Mouse (Mus musculus) gastrocnemius, adult 18-20 months (tissue): ENCODE measurements around the gene Mgst3. TPM values are rescaled to one million over a fixed set of nuclear protein-coding genes. Genes with fewer than 3 reads are reported as not detected.
A peak's percentile ranks its signal among the peaks of the same experiment; 100 is the strongest.

Experiments
- DNase-seq: peaks from one replicate; pipeline ENCODE4 v3.0.0; 2021; ENCODE audit warnings: low spot score
- long read RNA-seq, 2 experiments: library from polyadenylated mRNA; stranded (forward); transcript quantifications; one replicate each; pipeline ENCODE4 v2.0.0; 2021
- total RNA-seq, 2 experiments: library from RNA; stranded (reverse); gene quantifications; 2 replicates each; pipeline ENCODE4 v1.2.3; 2021

Mgst3 gene
- total RNA-seq = 100 to 1,000 TPM; 146 to 183 TPM
- long read RNA-seq, experiment 1, transcript Mgst3-201 (6 exons, 1,097 nt) = major isoform, 317 of 352 reads
- long read RNA-seq, experiment 1, partial matches to known transcripts = 12 of 352 reads
- long read RNA-seq, experiment 1, other reads (novel, unspliced or antisense) = 23 of 352 reads
- long read RNA-seq, experiment 2, transcript Mgst3-201 (6 exons, 1,097 nt) = major isoform, 216 of 254 reads
- long read RNA-seq, experiment 2, partial matches to known transcripts = 19 of 254 reads
- long read RNA-seq, experiment 2, other reads (novel, unspliced or antisense) = 19 of 254 reads

DNA sequence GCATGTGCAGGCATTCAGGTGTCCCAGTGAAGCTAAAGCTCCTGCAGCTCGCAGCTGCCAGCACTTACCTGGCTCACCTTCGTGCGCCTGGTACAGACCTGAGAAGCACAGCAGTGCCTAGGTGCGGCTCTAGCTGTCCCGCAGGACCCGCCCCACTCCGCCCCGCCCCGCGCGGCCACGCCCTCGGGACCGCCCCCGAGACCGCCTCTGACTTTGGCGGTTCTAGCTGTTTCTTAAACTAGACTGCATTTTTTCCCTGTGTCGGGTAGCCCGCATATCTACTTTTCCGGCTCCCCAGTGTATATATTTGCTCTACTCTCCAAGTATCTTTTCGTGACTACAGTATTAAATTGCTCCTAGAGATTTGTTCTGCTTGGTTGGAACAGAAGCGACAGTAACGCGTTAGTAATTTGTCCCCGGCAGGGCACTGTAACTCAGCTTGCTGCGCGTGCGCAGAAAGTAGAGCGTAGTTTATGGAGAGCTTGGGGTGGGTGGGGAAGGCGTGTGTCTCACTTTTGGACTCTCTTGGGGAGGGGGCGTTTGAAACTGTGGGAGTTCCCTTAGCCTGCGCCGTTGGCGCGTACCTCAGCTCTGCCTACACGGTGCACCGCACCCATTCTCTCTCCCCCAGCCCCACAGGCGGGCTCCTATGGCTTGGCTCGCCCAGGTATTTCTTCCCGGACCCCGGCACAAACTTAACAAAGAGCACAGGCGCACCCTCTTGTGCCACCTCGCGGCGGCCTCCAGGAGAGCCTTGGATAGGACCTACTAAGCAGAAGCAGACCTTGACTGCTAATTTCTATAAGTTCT, at the start of gene Mgst3:
TSS of gene Mgst3 (minus strand) at position 159 of the 810 bp plus-strand sequence.
- DNase-seq = peak; percentile 96

DNA sequence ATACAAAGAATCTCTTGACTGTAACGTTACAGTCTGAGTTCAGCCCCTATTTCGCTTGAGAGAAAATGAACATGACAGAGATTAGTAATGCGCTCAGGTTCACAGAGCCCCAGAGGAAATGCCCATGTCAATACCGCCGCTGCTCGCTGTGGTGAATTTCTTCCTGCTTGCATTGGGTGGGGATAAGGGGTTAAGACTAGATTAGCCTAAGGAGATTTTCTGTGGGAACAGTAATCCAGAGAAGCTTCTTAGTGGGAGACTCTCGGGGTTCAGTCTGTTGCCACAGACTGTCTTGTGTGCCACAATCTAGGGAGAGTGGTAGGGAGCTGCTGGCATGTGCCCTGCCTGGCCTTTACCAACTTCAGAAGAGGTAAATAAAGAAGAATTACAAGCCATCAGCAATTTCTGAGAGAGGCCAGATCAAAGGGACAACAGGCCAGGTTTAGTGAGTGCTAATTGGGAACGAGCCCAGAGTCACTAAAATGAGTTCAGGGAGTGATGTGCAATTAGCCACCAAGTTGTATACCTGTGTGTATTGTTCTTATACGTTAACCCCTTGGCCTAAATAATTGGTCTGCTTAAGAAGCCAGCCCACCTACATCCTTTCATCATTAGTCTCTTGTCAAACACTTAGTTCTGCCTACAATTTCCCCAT, 44.7 kb upstream of the Mgst3 start:
- no peak for DNase-seq

DNA sequence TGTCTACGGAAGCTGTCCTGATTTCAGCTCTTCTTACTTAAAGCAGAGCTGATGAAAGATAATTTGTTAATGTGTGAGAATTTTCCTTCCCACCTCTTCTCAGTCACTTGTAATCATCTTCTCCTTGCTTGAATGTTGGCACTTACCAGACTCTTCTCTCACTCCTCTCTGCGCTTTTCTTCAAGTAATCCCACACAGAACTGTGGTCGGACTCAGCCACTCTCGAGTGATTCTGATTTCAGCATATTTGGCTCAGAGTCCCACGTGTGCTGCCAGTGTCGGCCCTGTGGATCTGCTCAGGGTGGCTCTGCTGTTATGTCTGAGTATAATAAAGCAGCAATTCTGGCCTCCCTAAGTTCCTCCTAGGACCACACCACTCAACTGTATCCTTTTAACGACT, 43.5 kb upstream of the Mgst3 start:
- no peak for DNase-seq

GRCm38 (mm10) chr1:167436186-167436975, 42.7 kb upstream of the Mgst3 start:
- DNase-seq = no peak

- DNase-seq = no peak
Measured at GRCm38 (mm10) chr1:167434931-167435330, 41.3 kb upstream of the Mgst3 start.

- no peak for DNase-seq
Measured at GRCm38 (mm10) chr1:167430976-167431676, 37.5 kb upstream of the Mgst3 start.

DNA sequence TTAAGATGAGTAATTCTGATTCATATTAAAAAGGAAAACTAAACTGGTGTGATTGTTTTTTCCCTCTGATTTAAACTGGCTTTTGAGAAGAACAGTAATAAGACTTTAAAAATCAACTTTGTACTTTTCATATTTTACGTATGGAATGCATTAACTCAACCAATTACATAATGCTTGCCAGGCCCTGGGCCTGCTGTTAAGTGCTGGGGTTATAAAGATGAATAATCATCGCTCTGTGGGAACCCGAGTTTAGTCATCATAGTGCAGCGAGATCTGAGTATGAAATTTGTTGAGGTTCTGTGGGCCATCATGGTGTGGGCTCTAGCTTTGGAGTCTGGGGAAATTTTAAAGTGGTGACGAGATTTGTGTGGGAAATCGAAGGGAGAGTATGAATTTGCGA, 33.0 kb upstream of the Mgst3 start:
- DNase-seq = no peak

DNA sequence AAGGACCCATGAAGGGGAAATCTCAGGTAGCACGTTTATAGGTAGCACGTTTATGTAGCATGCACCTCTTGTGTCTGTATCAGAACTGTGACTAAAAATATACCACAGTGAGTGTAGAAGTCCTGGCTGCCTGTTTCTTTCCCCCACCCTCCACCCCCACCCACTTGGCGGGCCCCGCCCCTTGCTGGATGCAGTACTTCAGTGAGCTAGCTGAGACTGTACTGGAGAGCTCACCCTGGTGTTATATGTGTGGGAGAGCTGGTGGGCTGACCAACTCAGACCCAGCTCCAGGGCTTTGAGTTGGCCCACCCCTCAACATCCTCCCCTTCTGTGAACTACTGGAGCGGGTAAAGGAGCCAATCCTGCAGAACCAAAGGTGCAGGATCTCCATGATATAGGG, 31.9 kb upstream of the Mgst3 start:
- DNase-seq = no peak

- DNase-seq = peak; percentile 64
Measured at GRCm38 (mm10) chr1:167422501-167423240, 29.0 kb upstream of the Mgst3 start.

DNA sequence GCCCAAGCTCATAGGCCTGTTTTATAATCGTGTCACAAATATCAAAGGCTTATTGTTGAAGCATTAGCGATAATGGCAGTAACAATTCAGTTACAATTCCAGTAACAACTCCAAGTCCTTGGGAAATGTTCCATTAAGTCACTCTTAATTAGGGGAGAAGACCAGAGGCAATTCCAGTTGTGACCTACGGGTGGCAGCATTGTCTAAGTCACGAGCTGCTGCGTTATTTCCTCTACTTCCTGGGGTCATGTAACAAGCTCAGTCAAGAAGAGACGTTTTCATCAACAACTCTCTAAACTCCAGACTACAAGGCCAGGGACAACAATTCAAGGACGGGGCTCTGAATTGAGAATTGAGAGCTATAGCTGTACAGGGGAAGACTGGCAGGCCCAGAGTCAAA, 21.2 kb upstream of the Mgst3 start:
- peak; percentile 78 for DNase-seq

DNA sequence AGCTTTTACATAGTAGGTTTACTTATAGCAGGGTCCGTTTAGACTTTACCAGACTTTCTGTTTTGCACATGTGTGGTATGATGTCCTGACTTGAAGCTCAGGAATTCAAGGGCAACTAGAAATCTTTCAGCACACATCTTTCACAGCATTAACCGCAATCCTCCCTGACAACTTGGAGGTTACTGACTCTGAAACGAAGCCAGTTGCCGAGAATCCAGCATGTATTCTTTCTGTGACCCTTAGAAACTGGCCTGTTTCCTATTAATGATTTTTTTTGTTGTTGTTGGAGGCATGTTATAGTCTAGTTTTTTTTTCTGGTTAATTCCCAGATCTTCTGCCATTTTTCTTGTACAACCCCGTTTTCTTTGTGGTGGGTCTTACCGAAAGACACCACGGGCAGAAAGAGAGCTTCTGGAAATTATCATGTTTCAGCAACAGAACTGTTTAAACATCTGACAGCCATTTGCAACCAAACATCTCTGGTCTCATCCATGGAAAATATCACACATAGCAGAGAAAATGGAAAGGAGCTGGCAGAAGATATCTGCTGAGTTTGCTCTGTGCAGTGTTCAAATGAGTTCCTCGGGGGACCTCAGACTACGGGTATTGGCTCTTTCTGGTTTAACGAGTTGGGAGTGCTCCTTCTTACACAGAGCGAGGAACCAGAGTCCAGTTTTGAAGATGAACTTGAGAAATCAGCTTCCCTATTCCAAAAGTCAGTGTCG, 18.5 kb upstream of the Mgst3 start:
- no peak for DNase-seq

GRCm38 (mm10) chr1:167409601-167410000, 16.0 kb upstream of the Mgst3 start:
- DNase-seq = no peak

DNA sequence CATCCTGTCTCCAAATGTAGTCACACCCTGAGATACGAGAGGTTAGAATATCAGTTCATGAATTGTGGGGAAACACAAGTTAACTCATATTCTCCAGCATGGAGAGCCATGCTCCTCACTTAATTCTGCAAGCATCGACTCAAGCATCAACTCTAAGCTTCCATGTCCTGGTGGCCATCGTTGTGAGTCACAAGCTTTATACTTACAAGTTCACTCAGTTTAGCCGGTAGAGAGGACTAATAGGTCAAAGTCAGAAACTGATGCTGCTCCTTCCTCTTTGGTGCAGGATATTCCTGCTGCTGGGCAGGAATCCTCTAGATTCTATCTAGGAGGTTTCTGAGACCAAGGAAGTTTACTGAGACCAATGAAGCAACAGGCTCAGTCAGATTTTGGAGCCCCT, 11.6 kb upstream of the Mgst3 start:
- DNase-seq = no peak

- DNase-seq = no peak
Measured at GRCm38 (mm10) chr1:167393281-167393680, 360 bp downstream of the Mgst3 start.

- no peak for DNase-seq
Measured at GRCm38 (mm10) chr1:167392687-167393086, 954 bp downstream of the Mgst3 start.

- no peak for DNase-seq
Measured at GRCm38 (mm10) chr1:167392031-167392640, 1.5 kb downstream of the Mgst3 start.

GRCm38 (mm10) chr1:167391241-167391640, 2.4 kb downstream of the Mgst3 start:
- no peak for DNase-seq

GRCm38 (mm10) chr1:167390381-167390780, 3.3 kb downstream of the Mgst3 start:
- no peak for DNase-seq

DNA sequence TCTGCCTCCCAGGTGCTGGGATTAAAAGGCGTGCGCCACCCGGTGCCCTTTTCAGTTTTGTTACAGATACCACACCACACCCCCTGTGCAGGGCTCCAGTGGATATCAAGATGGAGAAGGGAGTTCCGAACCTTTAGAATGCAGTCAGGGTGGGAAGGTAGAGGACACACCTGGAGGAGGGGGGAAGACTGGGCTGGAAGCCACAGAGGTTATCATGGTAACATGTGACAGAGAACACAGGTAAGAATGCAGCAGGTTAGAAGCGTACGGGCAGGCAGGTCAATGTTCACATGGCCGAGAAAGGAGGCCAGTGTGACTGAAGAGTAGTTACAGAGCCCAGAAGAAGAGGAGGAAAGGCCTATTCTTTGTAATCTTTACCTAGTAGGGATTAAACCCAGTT, 4.1 kb downstream of the Mgst3 start:
- DNase-seq = no peak
